Mouse (Mus musculus): ENCODE results near the gene Gm5150. TPM values are rescaled to one million over a fixed set of nuclear protein-coding genes. Genes with fewer than 3 reads are reported as not detected.
A peak's percentile ranks its signal among the peaks of the same experiment; 100 is the strongest.
"Not testable (repeated sequence)": the region's sequence is repeated elsewhere in the genome, so short reads cannot be mapped to it uniquely, and the experiment has no call there.

Gene Gm5150
- polyA plus RNA-seq (2016; fragmentation: Nextera tagmentation; extraction: Ambion mirVana) = not detected in 2 replicates

DNA sequence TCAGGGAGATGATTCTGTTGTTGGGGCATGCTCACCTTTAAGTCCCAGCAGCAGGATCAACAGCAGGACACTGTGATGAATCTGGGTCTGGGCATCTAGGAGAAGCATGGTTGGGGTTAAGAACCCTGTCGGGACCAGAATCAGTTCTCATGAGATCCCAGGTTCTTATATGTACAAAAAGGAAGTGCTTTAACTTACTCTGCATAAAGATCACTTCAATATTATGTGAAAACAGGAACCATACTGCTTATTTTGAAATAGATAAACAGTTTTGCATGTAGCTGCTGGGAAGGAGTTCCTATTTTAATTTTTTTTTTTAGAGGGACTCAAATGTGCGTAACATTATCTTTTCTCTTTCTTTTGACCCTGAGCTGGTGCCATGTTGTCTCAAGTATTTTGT is at the start of gene Gm5150:
Gene Gm5150, minus strand, starts transcription at position 223 of the 400 bp plus-strand sequence.
- Histone ChIP-seq H3K9ac (no peak within 1 kb of the TSS), H3K4me2 (no peak within 1 kb of the TSS), H3K27me3 (replicated peaks) (no peaks in the 10 kb centered on the region), H3K4me1 (replicated peaks) (no peaks in the 10 kb centered on the region), H3K27ac (ENCODE audit: poor library complexity, severe bottlenecking) (no peak within 1 kb of the TSS), H3K9me3 (replicated peaks) (no peaks in the 10 kb centered on the region), H3K4me3 (no peak within 1 kb of the TSS), H3K36me3 (no peaks in the 10 kb centered on the region)
- WGBS = 76% methylated on average over 2 of the region's 2 CpGs
- no peak for ATAC-seq (ENCODE audit: insufficient number of reproducible peaks, low FRiP score)

- 63% methylated on average over 20 of the region's 20 CpGs for WGBS
- not testable (repeated sequence) for H3K4me2 ChIP-seq
Observed at GRCm38 (mm10) chr3:16051736-16052135, 45.5 kb upstream of the Gm5150 start.

GRCm38 (mm10) chr3:16047288-16047687 is 41.1 kb upstream of the Gm5150 start:
- Histone ChIP-seq H3K9ac (no peak overlapping the region), H3K27me3 (replicated peaks) (no peaks in the 10 kb centered on the region), H3K9me3 (replicated peaks) (0 out of 2 replicates have a peak, but pooled peaks cover 4% of the 10 kb centered on the region), H3K36me3 (no peaks in the 10 kb centered on the region), H3K4me2 (no peak overlapping the region), H3K4me3 (no peak overlapping the region), H3K27ac (ENCODE audit: poor library complexity, severe bottlenecking) (no peak overlapping the region), H3K4me1 (replicated peaks) (no peaks in the 10 kb centered on the region)
- no peak for ATAC-seq (ENCODE audit: insufficient number of reproducible peaks, low FRiP score)
- WGBS = 47% methylated on average over 4 of the region's 4 CpGs

More at GRCm38 (mm10) chr3:16051736-16052135, 45.5 kb upstream of the Gm5150 start:
- not testable (repeated sequence) for H3K9me3 ChIP-seq (replicated peaks); H3K36me3 ChIP-seq; H3K27me3 ChIP-seq (replicated peaks); H3K27ac ChIP-seq (ENCODE audit: poor library complexity, severe bottlenecking); H3K4me3 ChIP-seq; H3K4me1 ChIP-seq (replicated peaks); H3K9ac ChIP-seq; ATAC-seq (ENCODE audit: insufficient number of reproducible peaks, low FRiP score)

- no peak overlapping the region for H3K27ac ChIP-seq (ENCODE audit: poor library complexity, severe bottlenecking)
- H3K4me2 ChIP-seq = no peak overlapping the region
- no peaks in the 10 kb centered on the region for H3K4me1 ChIP-seq (replicated peaks)
- H3K27me3 ChIP-seq (replicated peaks) = no peaks in the 10 kb centered on the region
- H3K36me3 ChIP-seq = no peaks in the 10 kb centered on the region
- H3K9ac ChIP-seq = no peak overlapping the region
- no peak for ATAC-seq (ENCODE audit: insufficient number of reproducible peaks, low FRiP score)
- no peak overlapping the region for H3K4me3 ChIP-seq
- 0 out of 2 replicates have a peak, but pooled peaks cover 4% of the 10 kb centered on the region for H3K9me3 ChIP-seq (replicated peaks)
- WGBS = 6% methylated on average over 1 of the region's 1 CpGs
Observed at GRCm38 (mm10) chr3:16043315-16043714, 37.1 kb upstream of the Gm5150 start.

DNA sequence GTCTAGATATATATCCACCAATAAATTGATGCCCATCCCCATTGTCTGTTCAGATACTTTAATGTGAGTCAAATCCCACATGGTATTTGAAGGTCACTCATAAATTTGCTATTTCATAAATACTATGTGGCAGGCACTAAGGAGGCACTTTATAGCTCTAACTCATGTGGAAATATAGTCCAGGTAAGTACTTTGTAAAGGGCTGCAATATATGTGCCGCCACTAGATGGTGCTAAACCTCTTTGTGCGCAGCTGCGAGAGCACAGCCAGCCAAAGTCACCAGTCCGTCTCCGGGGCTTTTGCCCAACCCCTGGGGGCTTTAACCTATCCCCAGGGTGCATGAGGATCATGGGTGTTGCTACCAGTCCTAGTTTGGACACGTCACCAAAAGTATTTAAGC is 18.8 kb upstream of the Gm5150 start:
- peak overlapping the region; percentile 42 for H3K4me2 ChIP-seq
- H3K4me3 ChIP-seq; H3K9me3 ChIP-seq (replicated peaks); H3K4me1 ChIP-seq (replicated peaks); H3K9ac ChIP-seq; H3K27ac ChIP-seq (ENCODE audit: poor library complexity, severe bottlenecking); H3K27me3 ChIP-seq (replicated peaks); H3K36me3 ChIP-seq; ATAC-seq (ENCODE audit: insufficient number of reproducible peaks, low FRiP score): not testable (repeated sequence)
- WGBS = 3% methylated on average over 6 of the region's 6 CpGs

- H3K4me3 ChIP-seq = no peak overlapping the region
- no peaks in the 10 kb centered on the region for H3K4me1 ChIP-seq (replicated peaks)
- no peak overlapping the region for H3K27ac ChIP-seq (ENCODE audit: poor library complexity, severe bottlenecking)
- no peak overlapping the region for H3K9ac ChIP-seq
- no peak overlapping the region for H3K4me2 ChIP-seq
- H3K9me3 ChIP-seq (replicated peaks) = no peaks in the 10 kb centered on the region
- H3K27me3 ChIP-seq (replicated peaks) = no peaks in the 10 kb centered on the region
- ATAC-seq (ENCODE audit: insufficient number of reproducible peaks, low FRiP score) = no peak
- no peaks in the 10 kb centered on the region for H3K36me3 ChIP-seq
- 52% methylated on average over 1 of the region's 1 CpGs for WGBS
Observed at GRCm38 (mm10) chr3:16022214-16022613, 16.0 kb upstream of the Gm5150 start.

DNA sequence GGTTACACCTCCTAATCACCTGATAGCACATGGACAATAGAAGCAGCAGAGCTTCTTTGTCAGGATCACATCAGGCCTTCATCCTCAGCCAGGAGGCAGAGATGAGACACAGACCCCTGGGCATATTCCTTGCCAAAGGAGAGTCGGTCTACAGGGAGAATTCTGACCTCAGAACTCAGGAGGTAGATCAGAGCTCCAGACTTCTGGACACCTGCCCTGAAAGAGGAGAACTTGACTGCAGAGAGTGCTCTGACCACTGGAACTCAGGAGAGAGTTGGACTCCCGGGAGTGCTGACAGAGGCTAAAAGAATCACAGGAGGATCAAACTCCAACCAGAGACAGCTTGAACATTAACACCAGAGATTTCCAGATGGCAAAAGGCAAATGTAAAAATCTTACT is 8.2 kb upstream of the Gm5150 start:
- not testable (repeated sequence) for H3K27me3 ChIP-seq (replicated peaks); H3K4me2 ChIP-seq; ATAC-seq (ENCODE audit: insufficient number of reproducible peaks, low FRiP score); H3K36me3 ChIP-seq; H3K27ac ChIP-seq (ENCODE audit: poor library complexity, severe bottlenecking); H3K4me1 ChIP-seq (replicated peaks); H3K4me3 ChIP-seq; H3K9ac ChIP-seq
- 86% methylated on average over 2 of the region's 2 CpGs for WGBS
- H3K9me3 ChIP-seq (replicated peaks) = peaks cover 11% of the 10 kb centered on the region; the same call in 1 of the 2 replicates

DNA sequence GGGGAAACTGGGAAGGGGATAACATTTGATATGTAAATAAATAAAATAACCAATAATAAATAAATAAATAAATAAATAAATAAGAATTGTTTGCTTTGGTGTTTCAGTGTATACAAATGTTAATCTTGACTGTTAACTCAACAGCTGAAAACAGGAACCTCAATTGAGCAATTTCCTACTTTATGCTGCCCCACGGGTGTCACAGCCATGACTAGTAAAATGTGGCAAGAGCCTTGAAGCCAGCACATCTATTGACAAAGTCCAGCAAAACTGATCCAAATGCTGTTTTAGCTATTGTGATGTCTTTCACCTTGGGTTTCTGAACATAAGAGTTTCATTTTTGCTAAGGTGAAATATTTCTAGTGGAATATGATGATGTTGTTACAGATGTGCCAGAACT is 1.6 kb upstream of the Gm5150 start:
- H3K4me3 ChIP-seq = no peak overlapping the region
- no peak overlapping the region for H3K9ac ChIP-seq
- no peak for ATAC-seq (ENCODE audit: insufficient number of reproducible peaks, low FRiP score)
- H3K27me3 ChIP-seq (replicated peaks) = no peaks in the 10 kb centered on the region
- H3K4me2 ChIP-seq = no peak overlapping the region
- H3K9me3 ChIP-seq (replicated peaks) = no peaks in the 10 kb centered on the region
- H3K36me3 ChIP-seq = no peaks in the 10 kb centered on the region
- H3K4me1 ChIP-seq (replicated peaks) = no peaks in the 10 kb centered on the region
- 65% methylated on average over 1 of the region's 1 CpGs for WGBS
- H3K27ac ChIP-seq (ENCODE audit: poor library complexity, severe bottlenecking) = no peak overlapping the region

GRCm38 (mm10) chr3:16003890-16004633 is 2.2 kb downstream of the Gm5150 start:
- Histone ChIP-seq H3K4me3 (no peak overlapping the region), H3K36me3 (no peaks in the 10 kb centered on the region), H3K9ac (no peak overlapping the region), H3K9me3 (replicated peaks) (no peaks in the 10 kb centered on the region), H3K27me3 (replicated peaks) (no peaks in the 10 kb centered on the region), H3K27ac (ENCODE audit: poor library complexity, severe bottlenecking) (no peak overlapping the region), H3K4me2 (no peak overlapping the region), H3K4me1 (replicated peaks) (no peaks in the 10 kb centered on the region)
- WGBS = 66% methylated on average over 3 of the region's 3 CpGs
- ATAC-seq (ENCODE audit: insufficient number of reproducible peaks, low FRiP score) = no peak

DNA sequence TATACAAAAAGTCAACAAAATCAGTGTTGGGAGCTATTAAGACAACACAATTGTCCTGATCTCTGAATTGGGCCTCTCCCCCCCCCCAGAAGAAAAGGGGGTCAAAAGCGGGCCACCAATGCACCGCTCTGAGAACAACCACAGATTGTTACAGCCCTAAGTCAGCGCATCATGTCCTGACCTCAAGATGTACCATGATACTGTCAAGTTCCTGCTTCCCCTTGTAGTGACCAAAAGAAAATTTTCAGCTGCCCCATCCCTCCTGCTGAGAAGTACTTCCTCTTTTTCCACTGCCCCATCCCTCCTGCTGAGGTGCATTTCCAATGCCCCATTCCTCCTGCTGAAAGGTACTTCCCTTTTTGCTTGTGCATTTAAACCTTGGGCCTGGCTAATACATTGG is 6.8 kb downstream of the Gm5150 start:
- not testable (repeated sequence) for H3K9me3 ChIP-seq (replicated peaks); H3K4me3 ChIP-seq; H3K36me3 ChIP-seq; H3K27ac ChIP-seq (ENCODE audit: poor library complexity, severe bottlenecking); H3K9ac ChIP-seq; H3K27me3 ChIP-seq (replicated peaks); H3K4me1 ChIP-seq (replicated peaks); ATAC-seq (ENCODE audit: insufficient number of reproducible peaks, low FRiP score); H3K4me2 ChIP-seq
- 81% methylated on average over 3 of the region's 3 CpGs for WGBS

DNA sequence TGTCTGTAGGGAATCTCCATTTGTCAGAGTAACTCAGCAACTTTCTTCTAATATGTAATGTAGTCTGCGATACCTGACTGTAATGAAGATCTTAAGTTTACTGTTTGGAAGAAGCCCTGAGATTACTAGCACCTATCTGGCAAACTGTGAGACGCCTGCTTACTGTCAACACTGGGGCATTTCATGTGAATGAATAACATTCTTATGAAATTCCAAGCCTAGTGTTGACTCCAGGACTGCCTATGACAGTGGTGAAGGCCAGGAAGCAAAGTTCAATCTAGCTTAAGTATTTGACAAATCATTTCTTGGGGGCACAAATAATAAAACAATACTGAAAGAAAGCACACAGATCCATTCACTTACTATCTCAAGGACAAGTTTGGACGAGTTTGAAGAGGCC is 24.0 kb downstream of the Gm5150 start:
- Histone ChIP-seq H3K4me3 (no peak overlapping the region), H3K4me2 (no peak overlapping the region), H3K9me3 (replicated peaks) (peaks cover 9% of the 10 kb centered on the region; the same call in 1 of the 2 replicates), H3K36me3 (no peaks in the 10 kb centered on the region), H3K27ac (ENCODE audit: poor library complexity, severe bottlenecking) (no peak overlapping the region), H3K9ac (no peak overlapping the region), H3K4me1 (replicated peaks) (no peaks in the 10 kb centered on the region), H3K27me3 (replicated peaks) (no peaks in the 10 kb centered on the region)
- ATAC-seq (ENCODE audit: insufficient number of reproducible peaks, low FRiP score) = no peak
- WGBS = 62% methylated on average over 3 of the region's 3 CpGs

- H3K27me3 ChIP-seq (replicated peaks) = no peaks in the 10 kb centered on the region
- H3K36me3 ChIP-seq = no peaks in the 10 kb centered on the region
- H3K27ac ChIP-seq (ENCODE audit: poor library complexity, severe bottlenecking) = no peak overlapping the region
- H3K9me3 ChIP-seq (replicated peaks) = peaks cover 10% of the 10 kb centered on the region
- H3K4me3 ChIP-seq = no peak overlapping the region
- H3K4me1 ChIP-seq (replicated peaks) = no peaks in the 10 kb centered on the region
- no peak for ATAC-seq (ENCODE audit: insufficient number of reproducible peaks, low FRiP score)
- H3K9ac ChIP-seq = no peak overlapping the region
- no peak overlapping the region for H3K4me2 ChIP-seq
Observed at GRCm38 (mm10) chr3:15956921-15957320, 49.3 kb downstream of the Gm5150 start.
